Mouse (Mus musculus): ENCODE data around the gene Rab33b. TPM values are rescaled to one million over a fixed set of nuclear protein-coding genes. Genes with fewer than 3 reads are reported as not detected.

Rab33b gene
- polyA plus RNA-seq, 1 experiment from 2014 or later: 12.8 TPM

DNA sequence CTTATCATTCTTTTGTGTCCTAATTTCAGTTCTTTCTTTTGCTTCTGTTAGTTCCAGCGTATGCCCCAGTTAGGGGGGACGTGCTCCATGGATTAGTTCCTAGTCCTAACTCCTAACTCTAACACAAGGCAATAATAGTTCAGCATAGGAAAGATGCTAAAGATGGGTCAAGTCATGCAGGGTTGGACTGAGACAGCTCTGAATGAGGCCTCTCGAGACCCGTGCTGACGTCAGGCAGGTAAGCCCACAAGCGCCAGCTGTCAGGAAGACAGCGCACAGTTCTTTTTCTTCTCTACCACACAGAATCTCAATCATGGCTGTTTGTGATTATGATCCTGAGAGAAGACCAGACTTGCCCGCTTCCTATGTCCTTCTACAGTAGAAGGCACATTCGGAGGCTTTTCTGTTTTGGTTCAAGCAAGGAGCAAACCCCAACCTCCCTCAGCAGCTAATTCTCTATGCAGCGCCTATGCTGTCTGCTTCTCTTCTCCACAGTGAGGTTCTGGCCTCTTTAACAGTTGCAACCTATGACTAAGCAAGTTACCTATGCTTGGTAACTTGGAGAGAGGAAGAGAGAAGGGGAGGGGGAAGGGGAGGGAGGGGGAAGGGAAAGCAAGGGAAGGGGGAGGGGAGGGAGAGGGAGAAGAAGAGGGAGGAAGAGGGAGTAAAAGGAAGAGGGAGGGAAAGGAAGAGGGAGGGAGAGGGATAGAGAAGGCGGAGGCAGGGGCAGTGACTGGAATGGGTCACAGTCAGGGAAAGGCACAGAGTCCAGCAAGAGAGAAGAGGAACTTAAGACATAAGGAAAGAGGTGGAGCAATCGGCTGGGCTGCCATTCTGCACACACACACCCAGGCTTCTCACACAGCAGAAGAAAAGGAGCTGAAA is 34.4 kb downstream of the Rab33b start:
- Histone ChIP-seq H3K9me3 (replicated peaks) (no peaks in the 10 kb centered on the region), H3K36me3 (peaks cover 51% of the 10 kb centered on the region), H3K27me3 (ENCODE audit: low read depth, poor library complexity, severe bottlenecking) (no peaks in the 10 kb centered on the region), H3K4me3 (no peak overlapping the region), H3K27ac (replicated peaks) (no peak overlapping the region), H3K4me1 (peaks cover 12% of the 10 kb centered on the region)
- DNase-seq (ENCODE audit: low spot score): no peak
- WGBS: 68% methylated on average over 12 of the region's 12 CpGs

GRCm38 (mm10) chr3:51518763-51519121 is 35.0 kb downstream of the Rab33b start:
- Histone ChIP-seq H3K4me1 (peaks cover 12% of the 10 kb centered on the region), H3K27me3 (ENCODE audit: low read depth, poor library complexity, severe bottlenecking) (no peaks in the 10 kb centered on the region), H3K27ac (replicated peaks) (no peak overlapping the region), H3K36me3 (peaks cover 57% of the 10 kb centered on the region), H3K4me3 (no peak overlapping the region), H3K9me3 (replicated peaks) (no peaks in the 10 kb centered on the region)
- WGBS: 73% methylated on average over 8 of the region's 8 CpGs
- no peak for DNase-seq (ENCODE audit: low spot score)

DNA sequence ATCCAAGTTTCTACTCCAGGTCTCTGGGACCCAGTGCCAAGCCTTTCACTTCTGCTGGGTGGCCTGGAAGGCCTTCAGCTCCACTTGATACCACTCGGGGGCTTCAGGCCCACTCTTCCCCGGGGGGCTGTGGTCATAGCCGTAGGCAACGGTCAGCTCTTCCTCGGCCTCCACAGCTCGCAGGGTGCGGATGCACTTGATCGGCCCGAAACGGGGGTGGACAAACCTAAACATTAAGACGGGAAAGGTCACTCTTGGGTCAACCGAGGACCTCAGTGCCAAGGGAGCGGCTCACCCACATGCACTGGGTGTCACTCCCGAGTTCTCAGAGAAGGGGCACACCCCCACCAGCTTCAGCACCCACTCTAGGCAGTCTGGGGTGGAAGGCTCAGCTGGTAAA is 37.5 kb downstream of the Rab33b start:
- 95% methylated on average over 14 of the region's 14 CpGs for WGBS
- DNase-seq (ENCODE audit: low spot score): no peak
- peaks cover 12% of the 10 kb centered on the region for H3K4me1 ChIP-seq
- 0 out of 2 replicates have a peak, but pooled peaks cover 4% of the 10 kb centered on the region for H3K9me3 ChIP-seq (replicated peaks)
- no peak overlapping the region for H3K4me3 ChIP-seq
- peaks cover 80% of the 10 kb centered on the region for H3K36me3 ChIP-seq
- H3K27ac ChIP-seq (replicated peaks): no peak overlapping the region
- H3K27me3 ChIP-seq (ENCODE audit: low read depth, poor library complexity, severe bottlenecking): no peaks in the 10 kb centered on the region

DNA sequence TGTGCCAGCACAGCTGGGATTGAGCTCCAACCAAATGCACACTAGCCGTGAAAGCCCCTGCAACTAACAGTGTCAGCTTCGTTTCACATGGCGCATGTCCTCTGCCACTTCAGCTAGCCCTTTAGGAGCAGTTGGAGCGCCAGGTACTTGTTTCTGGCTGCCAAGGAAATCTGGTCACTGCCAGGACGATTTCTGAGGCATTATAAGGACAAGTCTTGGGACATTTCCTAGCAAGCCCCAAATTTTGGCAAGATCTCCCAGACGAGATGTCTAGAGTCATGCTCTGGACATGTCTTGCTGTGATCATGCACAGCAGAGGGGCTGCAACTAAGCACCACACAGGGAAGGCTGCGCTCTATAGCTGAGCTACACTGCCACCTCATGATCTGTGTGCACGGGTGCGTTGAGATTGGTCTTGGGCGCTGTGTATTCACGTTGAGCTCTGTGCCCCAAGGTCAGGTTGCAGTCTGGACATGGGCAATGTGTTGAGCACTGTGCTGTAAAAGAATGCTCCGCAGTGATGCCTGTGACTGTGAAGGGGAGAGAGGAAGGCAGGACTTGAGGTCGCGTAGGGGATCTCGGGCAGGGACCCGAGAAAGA is 41.6 kb downstream of the Rab33b start:
- WGBS: 89% methylated on average over 16 of the region's 16 CpGs
- no peak for DNase-seq (ENCODE audit: low spot score)
- Histone ChIP-seq H3K36me3 (peaks cover 98% of the 10 kb centered on the region), H3K27ac (replicated peaks) (no peak overlapping the region), H3K27me3 (ENCODE audit: low read depth, poor library complexity, severe bottlenecking) (no peaks in the 10 kb centered on the region), H3K4me3 (no peak overlapping the region), H3K9me3 (replicated peaks) (0 out of 2 replicates have a peak, but pooled peaks cover 4% of the 10 kb centered on the region), H3K4me1 (no peaks in the 10 kb centered on the region)

- no peaks in the 10 kb centered on the region for H3K4me1 ChIP-seq
- H3K9me3 ChIP-seq (replicated peaks): 0 out of 2 replicates have a peak, but pooled peaks cover 4% of the 10 kb centered on the region
- WGBS: 95% methylated on average over 13 of the region's 13 CpGs
- peaks cover 98% of the 10 kb centered on the region for H3K36me3 ChIP-seq
- no peak overlapping the region for H3K4me3 ChIP-seq
- H3K27me3 ChIP-seq (ENCODE audit: low read depth, poor library complexity, severe bottlenecking): no peaks in the 10 kb centered on the region
- DNase-seq (ENCODE audit: low spot score): no peak
- no peak overlapping the region for H3K27ac ChIP-seq (replicated peaks)
These were observed 43.2 kb downstream of the Rab33b start for GRCm38 (mm10) chr3:51526891-51527290.

DNA sequence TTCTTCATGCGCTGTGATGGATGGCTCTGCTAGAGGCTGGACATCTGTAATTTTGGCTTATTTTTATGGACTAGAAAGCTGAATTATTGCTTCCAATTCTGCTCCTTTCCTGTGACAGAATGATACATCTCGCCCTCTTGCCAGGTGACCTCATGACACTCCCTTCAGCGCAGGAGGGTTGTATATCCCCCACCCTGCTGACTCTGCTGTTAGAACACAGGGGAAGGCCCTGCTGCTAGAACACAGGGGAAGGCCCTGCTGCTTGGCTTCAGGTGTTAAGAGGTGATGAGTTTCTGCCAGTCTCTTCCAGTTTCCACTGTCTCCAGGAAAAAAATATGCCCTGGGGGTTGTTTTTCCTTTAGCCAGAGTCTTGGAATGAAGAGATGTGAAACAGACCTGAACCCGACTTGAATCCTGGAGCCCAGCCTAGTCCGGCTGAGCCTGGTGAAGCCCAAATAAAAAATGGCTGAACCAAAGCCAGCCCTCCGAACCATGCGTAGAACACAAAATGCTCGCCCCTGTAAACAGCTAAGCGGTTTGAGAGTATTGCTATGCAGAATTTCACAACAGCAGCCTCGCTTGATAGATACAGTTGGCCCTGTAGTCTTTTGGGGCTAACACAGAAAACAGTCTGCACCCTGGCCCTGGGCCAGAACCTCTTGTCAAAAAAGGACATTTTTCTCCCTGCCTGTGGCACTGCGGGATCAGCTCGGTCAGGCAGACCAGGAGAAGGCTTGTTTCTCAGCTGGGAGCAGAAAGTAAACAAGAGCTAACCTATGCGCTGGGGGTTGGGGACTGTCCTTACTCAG is 48.0 kb downstream of the Rab33b start:
- H3K9me3 ChIP-seq (replicated peaks): no peaks in the 10 kb centered on the region
- 94% methylated on average over 13 of the region's 13 CpGs for WGBS
- H3K4me3 ChIP-seq: no peak overlapping the region
- H3K27me3 ChIP-seq (ENCODE audit: low read depth, poor library complexity, severe bottlenecking): no peaks in the 10 kb centered on the region
- peaks cover 96% of the 10 kb centered on the region for H3K36me3 ChIP-seq
- H3K27ac ChIP-seq (replicated peaks): no peak overlapping the region
- no peak for DNase-seq (ENCODE audit: low spot score)
- no peaks in the 10 kb centered on the region for H3K4me1 ChIP-seq

GRCm38 (mm10) chr3:51532282-51532620 is 48.5 kb downstream of the Rab33b start:
- Histone ChIP-seq H3K9me3 (replicated peaks) (no peaks in the 10 kb centered on the region), H3K36me3 (peaks cover 95% of the 10 kb centered on the region), H3K27me3 (ENCODE audit: low read depth, poor library complexity, severe bottlenecking) (no peaks in the 10 kb centered on the region), H3K4me3 (no peak overlapping the region), H3K27ac (replicated peaks) (no peak overlapping the region), H3K4me1 (no peaks in the 10 kb centered on the region)
- WGBS: 92% methylated on average over 5 of the region's 5 CpGs
- DNase-seq (ENCODE audit: low spot score): no peak

- Histone ChIP-seq H3K27ac (replicated peaks) (no peak overlapping the region), H3K36me3 (peaks cover 96% of the 10 kb centered on the region), H3K27me3 (ENCODE audit: low read depth, poor library complexity, severe bottlenecking) (no peaks in the 10 kb centered on the region), H3K4me3 (no peak overlapping the region), H3K4me1 (no peaks in the 10 kb centered on the region), H3K9me3 (replicated peaks) (no peaks in the 10 kb centered on the region)
- 92% methylated on average over 5 of the region's 5 CpGs for WGBS
- no peak for DNase-seq (ENCODE audit: low spot score)
These were observed 49.9 kb downstream of the Rab33b start for GRCm38 (mm10) chr3:51533573-51533972.

GRCm38 (mm10) chr3:51534013-51534412 is 50.3 kb downstream of the Rab33b start:
- no peaks in the 10 kb centered on the region for H3K27me3 ChIP-seq (ENCODE audit: low read depth, poor library complexity, severe bottlenecking)
- peaks cover 96% of the 10 kb centered on the region for H3K36me3 ChIP-seq
- H3K4me1 ChIP-seq: no peaks in the 10 kb centered on the region
- no peak overlapping the region for H3K4me3 ChIP-seq
- DNase-seq (ENCODE audit: low spot score): no peak
- 94% methylated on average over 9 of the region's 9 CpGs for WGBS
- H3K27ac ChIP-seq (replicated peaks): no peak overlapping the region
- no peaks in the 10 kb centered on the region for H3K9me3 ChIP-seq (replicated peaks)

- Histone ChIP-seq H3K4me1 (no peaks in the 10 kb centered on the region), H3K36me3 (peaks cover 81% of the 10 kb centered on the region), H3K27me3 (ENCODE audit: low read depth, poor library complexity, severe bottlenecking) (no peaks in the 10 kb centered on the region), H3K4me3 (no peak overlapping the region), H3K9me3 (replicated peaks) (no peaks in the 10 kb centered on the region), H3K27ac (replicated peaks) (peak overlapping the region; percentile 57; the same call in 1 of the 2 replicates)
- peak; percentile 76 for DNase-seq (ENCODE audit: low spot score)
- 54% methylated on average over 15 of the region's 15 CpGs for WGBS
These were observed 56.1 kb downstream of the Rab33b start for GRCm38 (mm10) chr3:51539567-51540408.

DNA sequence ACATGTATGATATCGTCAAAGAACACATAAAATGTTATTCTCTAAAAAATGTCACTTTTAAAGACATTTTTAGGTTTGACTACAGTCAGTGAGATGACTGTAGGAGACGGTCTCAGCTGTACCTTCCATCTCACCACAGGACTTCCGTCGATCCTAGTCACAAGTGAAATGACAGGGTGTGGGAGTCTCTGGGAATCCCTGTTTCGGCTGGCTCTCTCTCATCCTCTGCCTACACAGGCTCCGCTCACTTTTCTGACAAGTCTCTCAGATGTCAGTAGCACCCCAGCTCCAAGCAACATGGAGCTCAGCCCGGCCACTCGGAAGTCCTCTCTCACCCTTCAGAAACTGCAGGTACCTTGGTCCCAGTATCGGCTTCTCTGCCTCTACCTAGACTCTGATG is 56.9 kb downstream of the Rab33b start:
- H3K4me3 ChIP-seq: no peak overlapping the region
- no peak for DNase-seq (ENCODE audit: low spot score)
- H3K9me3 ChIP-seq (replicated peaks): no peaks in the 10 kb centered on the region
- H3K4me1 ChIP-seq: no peaks in the 10 kb centered on the region
- 96% methylated on average over 9 of the region's 9 CpGs for WGBS
- H3K27ac ChIP-seq (replicated peaks): no peak overlapping the region
- peaks cover 79% of the 10 kb centered on the region for H3K36me3 ChIP-seq
- H3K27me3 ChIP-seq (ENCODE audit: low read depth, poor library complexity, severe bottlenecking): no peaks in the 10 kb centered on the region

- Histone ChIP-seq H3K9me3 (replicated peaks) (no peaks in the 10 kb centered on the region), H3K4me3 (no peak overlapping the region), H3K36me3 (peaks cover 73% of the 10 kb centered on the region), H3K27ac (replicated peaks) (no peak overlapping the region), H3K4me1 (no peaks in the 10 kb centered on the region), H3K27me3 (ENCODE audit: low read depth, poor library complexity, severe bottlenecking) (no peaks in the 10 kb centered on the region)
- no peak for DNase-seq (ENCODE audit: low spot score)
- WGBS: 92% methylated on average over 19 of the region's 19 CpGs
These were observed 60.9 kb downstream of the Rab33b start for GRCm38 (mm10) chr3:51544442-51545128.

Data from midbrain, embryonic 10.5 days (tissue).